Mouse (Mus musculus) hindbrain, embryonic 15.5 days (tissue): ENCODE measurements around the gene Sept4. TPM values are rescaled to one million over a fixed set of nuclear protein-coding genes. Genes with fewer than 3 reads are reported as not detected.

Experiments
- ATAC-seq: fragments of 200-750 bp; cut with Nextera tagmentation; 2 replicates; pipeline ENCODE4 v1.8.0; 2017; ENCODE audit warnings: low read depth, moderate number of reproducible peaks, moderate TSS enrichment; ENCODE audit not compliant: low FRiP score
- H3K27ac ChIP-seq: fragments of 300-500 bp; sonication (generic); replicated peaks from 2 replicates; pipeline ENCODE4 v1.5.1; 2015; ENCODE audit warnings: mild to moderate bottlenecking, inconsistent platforms
- H3K27me3 ChIP-seq: fragments of 300-500 bp; sonication (generic); 2 replicates; pipeline ENCODE4 v1.6.1; 2015; ENCODE audit warnings: control low read depth, inconsistent platforms
- H3K36me3 ChIP-seq: fragments of 300-500 bp; sonication (generic); 2 replicates; pipeline ENCODE4 v1.6.1; 2015; ENCODE audit warnings: control low read depth, inconsistent platforms
- H3K4me1 ChIP-seq: fragments of 300-500 bp; sonication (generic); replicated peaks from 2 replicates; pipeline ENCODE4 v1.6.1; 2015; ENCODE audit warnings: control low read depth, inconsistent platforms
- H3K4me2 ChIP-seq: fragments of 300-500 bp; sonication (generic); 2 replicates; pipeline ENCODE4 v1.6.1; 2015; ENCODE audit warnings: moderate library complexity, mild to moderate bottlenecking, inconsistent platforms
- H3K4me3 ChIP-seq: fragments of 300-500 bp; sonication (generic); 2 replicates; pipeline ENCODE4 v1.5.1; 2015; ENCODE audit warnings: mild to moderate bottlenecking, inconsistent platforms
- H3K9ac ChIP-seq: fragments of 300-500 bp; sonication (generic); 2 replicates; pipeline ENCODE4 v1.6.1; 2015; ENCODE audit warnings: inconsistent platforms
- H3K9me3 ChIP-seq: fragments of 300-500 bp; sonication (generic); 2 replicates; pipeline ENCODE4 v1.6.1; 2016; ENCODE audit warnings: control low read depth, inconsistent platforms
- WGBS: fragments of 180-500 bp; shearing (Covaris S2); methylation state at CpG from one replicate; pipeline ENCODE4 v1.1.7; 2015; 5-methylcytosine and 5-hydroxymethylcytosine counted together
- polyA plus RNA-seq: library from polyadenylated mRNA; unstranded; fragments of >200 nt; fragmentation: Nextera tagmentation; extraction: Ambion mirVana; gene quantifications from 2 replicates; pipeline ENCODE4 v1.2.1, GENCODE M21; 2015

Sept4 gene
- polyA plus RNA-seq, 1 experiment from 2014 or later = 32.2 TPM

DNA sequence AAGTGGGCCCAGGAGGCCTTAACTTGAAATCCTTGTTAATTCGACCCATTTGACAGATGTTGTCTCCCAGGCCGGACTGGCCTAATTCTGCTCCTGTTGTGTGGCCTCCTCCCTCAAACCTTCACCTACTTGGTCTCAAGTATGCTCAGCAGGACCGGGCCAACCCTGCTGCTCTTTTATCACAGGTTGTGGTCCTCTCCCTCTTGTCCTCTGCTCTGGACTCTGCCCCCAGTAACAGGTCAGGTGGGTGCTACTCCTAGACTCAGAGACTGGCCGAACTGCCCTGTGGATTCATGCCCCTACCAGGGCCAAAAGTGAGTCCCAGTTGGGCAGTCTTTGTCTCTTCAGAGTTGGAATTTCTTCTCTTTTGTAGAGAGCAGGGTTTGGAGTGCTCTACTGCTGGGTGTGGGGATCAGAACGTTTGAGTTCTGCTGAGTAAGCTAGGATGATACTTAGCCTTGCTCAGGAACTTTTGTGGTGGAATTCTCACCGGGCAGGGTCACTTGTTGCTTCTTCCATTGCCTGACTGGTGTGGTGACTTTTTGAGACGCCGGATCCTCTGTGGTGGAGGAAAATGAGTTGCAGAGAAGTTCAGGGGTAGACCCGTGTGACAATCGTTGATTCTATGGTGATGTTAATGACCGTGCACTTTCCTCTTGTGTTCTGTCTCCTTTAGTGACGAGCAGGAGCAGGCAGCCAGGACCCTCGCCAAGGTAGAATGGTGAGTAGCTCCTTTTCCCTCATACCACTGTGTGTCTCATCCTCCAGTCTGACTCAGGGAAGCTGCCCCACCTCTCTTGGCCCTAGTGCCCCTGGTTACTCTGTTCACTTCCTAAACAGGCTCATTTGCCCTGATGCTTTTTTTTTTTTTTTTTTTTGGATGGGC, 24.3 kb downstream of the Sept4 start:
- ATAC-seq = no peak
- Histone ChIP-seq H3K4me2 (peak overlapping the region; percentile 74), H3K27me3 (no peaks in the 10 kb centered on the region), H3K4me1 (peaks cover 68% of the 10 kb centered on the region), H3K9me3 (no peaks in the 10 kb centered on the region), H3K27ac (peak overlapping the region; percentile 93), H3K4me3 (peak overlapping the region; percentile 73), H3K9ac (peak overlapping the region; percentile 63), H3K36me3 (peaks cover 10% of the 10 kb centered on the region)
- 34% methylated on average over 13 of the region's 13 CpGs for WGBS

DNA sequence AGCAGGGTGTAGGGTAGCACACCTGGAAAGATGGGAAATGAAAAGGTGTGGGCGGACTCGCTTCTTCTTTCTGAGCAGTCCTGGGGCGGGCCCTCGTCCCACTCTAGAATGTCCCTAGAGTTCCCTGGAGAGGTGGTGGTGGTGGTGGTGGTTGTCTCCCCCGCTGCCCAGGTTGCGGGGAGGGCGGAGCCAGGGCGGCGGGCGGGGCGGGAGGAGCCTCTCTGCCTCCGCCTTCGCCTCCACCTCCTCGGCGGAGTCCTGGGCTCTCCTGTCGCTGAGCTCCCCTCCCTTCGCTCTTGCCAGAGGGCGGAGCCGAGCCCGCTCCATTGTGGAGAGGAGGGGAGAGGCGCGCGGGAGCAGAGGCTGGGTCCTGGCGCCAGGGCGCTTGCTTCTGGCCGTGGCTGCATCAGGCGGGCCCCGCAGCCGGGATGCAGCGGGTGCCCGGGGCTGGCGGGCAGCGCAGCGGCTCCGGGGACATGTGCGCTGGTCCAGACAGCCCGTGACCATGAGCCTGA, 26.7 kb downstream of the Sept4 start:
- H3K4me1 ChIP-seq = peaks cover 54% of the 10 kb centered on the region
- whole genome bisulfite sequencing = 2% methylated on average over 27 of the region's 37 CpGs
- H3K36me3 ChIP-seq = peaks cover 33% of the 10 kb centered on the region
- H3K27ac ChIP-seq = peak overlapping the region; percentile 90
- peak overlapping the region; percentile 97 for H3K9ac ChIP-seq
- H3K4me3 ChIP-seq = peak overlapping the region; percentile 85
- H3K27me3 ChIP-seq = no peaks in the 10 kb centered on the region
- ATAC-seq = peak; percentile 49
- H3K4me2 ChIP-seq = peak overlapping the region; percentile 79
- H3K9me3 ChIP-seq = no peaks in the 10 kb centered on the region

DNA sequence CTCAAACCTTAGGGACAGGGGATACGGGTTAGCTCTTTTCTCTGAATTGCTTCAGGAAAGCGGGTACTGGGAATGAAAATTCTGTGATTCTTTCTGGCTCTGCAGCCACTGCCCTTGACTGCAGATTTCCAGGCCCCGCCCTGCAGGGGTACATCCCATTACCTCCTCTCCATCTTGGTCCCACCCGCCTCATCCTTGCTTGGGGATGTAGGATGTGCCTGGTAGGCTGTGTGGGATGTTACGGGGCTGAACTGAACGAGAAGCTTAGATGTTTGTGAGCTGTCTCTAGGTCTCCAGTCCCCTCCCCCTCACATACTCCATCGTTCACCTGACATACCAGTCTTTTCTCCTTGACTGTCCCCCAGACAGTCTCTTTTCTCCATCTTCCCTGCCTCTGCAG, 27.3 kb downstream of the Sept4 start:
- Histone ChIP-seq H3K4me1 (peaks cover 49% of the 10 kb centered on the region), H3K4me2 (peak overlapping the region; percentile 79), H3K9ac (peak overlapping the region; percentile 97)

DNA sequence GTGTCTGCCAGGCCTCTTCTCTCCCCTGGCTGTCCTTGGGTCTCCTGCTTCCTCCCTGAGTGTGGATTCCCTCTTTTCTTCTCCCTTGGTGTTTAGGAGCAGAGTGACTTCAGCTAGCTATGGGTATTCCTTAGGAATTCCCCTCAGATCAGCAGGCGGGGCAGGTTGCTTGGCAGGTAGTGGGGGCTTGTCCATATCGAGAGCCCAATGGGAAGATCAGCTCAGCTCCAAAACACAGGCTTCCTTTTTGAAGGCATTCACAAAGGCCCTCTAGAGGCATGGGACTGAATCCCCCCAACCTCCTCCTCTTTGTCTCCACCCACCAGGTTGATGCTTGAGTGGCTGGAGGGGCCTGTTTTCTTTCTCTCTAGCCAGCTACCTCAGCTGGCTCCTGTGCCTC, 27.8 kb downstream of the Sept4 start:
- Histone ChIP-seq H3K9ac (peak overlapping the region; percentile 97), H3K36me3 (peaks cover 44% of the 10 kb centered on the region), H3K4me3 (peak overlapping the region; percentile 85), H3K27ac (peak overlapping the region; percentile 90), H3K27me3 (no peaks in the 10 kb centered on the region), H3K4me2 (peak overlapping the region; percentile 79), H3K9me3 (no peaks in the 10 kb centered on the region), H3K4me1 (peaks cover 49% of the 10 kb centered on the region)
- ATAC-seq = no peak
- 17% methylated on average over 2 of the region's 2 CpGs for WGBS

More for the DNA sequence above, 27.3 kb downstream of the Sept4 start:
- ATAC-seq = no peak
- Histone ChIP-seq H3K9me3 (no peaks in the 10 kb centered on the region), H3K4me3 (peak overlapping the region; percentile 85), H3K36me3 (peaks cover 39% of the 10 kb centered on the region), H3K27me3 (no peaks in the 10 kb centered on the region), H3K27ac (peak overlapping the region; percentile 90)
- 6% methylated on average over 7 of the region's 7 CpGs for WGBS

DNA sequence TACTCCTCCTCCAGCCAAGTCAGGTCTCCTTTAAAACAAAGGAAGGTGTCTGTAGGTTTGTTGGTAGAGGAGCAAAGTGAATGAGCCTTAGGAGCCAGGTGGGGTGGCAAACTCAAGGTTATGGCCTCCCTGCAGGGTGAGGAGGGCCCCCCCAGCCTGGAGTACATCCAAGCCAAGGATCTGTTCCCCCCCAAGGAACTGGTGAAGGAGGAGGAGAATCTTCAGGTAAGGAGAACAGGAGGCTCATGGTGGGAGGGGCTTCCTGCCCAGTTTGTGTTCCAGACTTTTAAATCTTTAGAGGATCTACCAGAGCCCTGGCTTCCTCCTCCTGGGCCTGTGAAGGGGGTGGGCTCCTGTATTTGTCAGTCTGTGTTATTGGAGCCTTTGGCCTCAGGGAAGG, 28.4 kb downstream of the Sept4 start:
- H3K4me1 ChIP-seq = peaks cover 49% of the 10 kb centered on the region

DNA sequence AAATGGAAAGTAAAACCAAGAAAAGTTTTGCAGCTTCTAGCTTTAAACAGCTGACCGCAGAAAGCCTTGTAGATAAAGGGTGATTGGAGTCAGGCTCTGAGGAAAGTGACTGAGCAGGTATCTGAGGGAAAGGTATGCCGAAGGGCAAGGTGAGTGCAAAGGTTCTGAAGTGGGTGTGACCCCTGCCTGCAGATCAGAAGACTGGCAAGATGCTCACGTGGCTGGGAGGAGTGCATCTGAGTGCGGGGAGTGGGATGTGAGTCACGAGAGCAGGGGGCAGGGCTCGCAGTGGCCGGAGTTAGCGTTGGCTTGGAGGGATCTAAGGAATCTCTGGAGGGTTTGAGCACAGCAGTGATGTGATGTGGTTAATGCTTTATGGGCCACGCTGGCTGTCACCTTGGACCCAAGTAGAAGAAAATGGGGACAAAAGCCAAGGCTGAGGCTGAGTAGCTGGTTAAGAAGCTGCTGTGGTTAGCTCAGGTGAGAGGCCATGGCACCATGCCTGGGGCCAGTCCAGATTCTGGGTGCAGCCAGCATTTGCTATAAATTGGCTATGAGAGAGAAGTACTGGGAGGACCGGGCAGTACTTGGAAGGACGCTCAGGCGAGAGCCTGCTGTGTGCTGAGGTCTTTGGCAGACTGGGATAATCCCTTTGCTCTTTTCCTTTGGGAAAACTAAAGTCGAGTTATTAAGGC, 30.8 kb downstream of the Sept4 start:
- Histone ChIP-seq H3K4me3 (no peak overlapping the region), H3K4me1 (peaks cover 27% of the 10 kb centered on the region), H3K36me3 (peaks cover 74% of the 10 kb centered on the region), H3K27me3 (no peaks in the 10 kb centered on the region), H3K9ac (no peak overlapping the region), H3K4me2 (no peak overlapping the region), H3K9me3 (no peaks in the 10 kb centered on the region), H3K27ac (no peak overlapping the region)
- WGBS = 92% methylated on average over 13 of the region's 13 CpGs
- no peak for ATAC-seq

More for the DNA sequence above, 28.4 kb downstream of the Sept4 start:
- peaks cover 49% of the 10 kb centered on the region for H3K36me3 ChIP-seq
- no peaks in the 10 kb centered on the region for H3K9me3 ChIP-seq
- H3K4me3 ChIP-seq = peak overlapping the region; percentile 85
- no peak for ATAC-seq
- H3K27me3 ChIP-seq = no peaks in the 10 kb centered on the region
- H3K9ac ChIP-seq = peak overlapping the region; percentile 97; the same call in 1 of the 2 replicates
- peak overlapping the region; percentile 79 for H3K4me2 ChIP-seq
- no peak overlapping the region for H3K27ac ChIP-seq

DNA sequence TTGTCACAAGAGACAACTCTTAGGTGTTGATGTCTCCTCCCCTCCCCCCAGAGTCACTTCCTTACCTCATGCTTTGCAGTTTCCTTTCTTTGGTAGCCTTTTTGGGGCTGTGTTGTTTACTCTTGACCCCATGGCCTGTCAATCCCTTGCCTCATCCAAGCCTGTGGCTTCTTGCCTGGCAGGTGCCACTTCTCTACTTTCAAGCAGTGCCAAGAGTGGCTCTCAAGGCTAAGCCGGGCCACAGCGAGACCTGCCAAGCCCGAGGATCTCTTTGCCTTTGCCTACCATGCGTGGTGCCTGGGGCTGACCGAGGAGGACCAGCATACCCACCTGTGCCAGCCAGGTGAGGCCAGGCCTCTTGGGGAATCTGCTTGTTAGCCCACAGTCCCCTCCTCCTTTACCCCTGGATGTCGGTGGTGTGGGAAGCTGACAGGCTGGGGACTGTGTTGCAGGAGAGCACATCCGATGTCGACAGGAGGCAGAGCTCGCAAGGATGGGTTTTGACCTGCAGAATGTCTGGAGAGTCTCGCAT, 31.7 kb downstream of the Sept4 start:
- Histone ChIP-seq H3K27me3 (no peaks in the 10 kb centered on the region), H3K27ac (no peak overlapping the region), H3K4me2 (no peak overlapping the region), H3K4me1 (peaks cover 18% of the 10 kb centered on the region), H3K4me3 (no peak overlapping the region), H3K9ac (no peak overlapping the region), H3K36me3 (peaks cover 83% of the 10 kb centered on the region), H3K9me3 (no peaks in the 10 kb centered on the region)
- ATAC-seq = no peak
- 95% methylated on average over 10 of the region's 10 CpGs for WGBS

DNA sequence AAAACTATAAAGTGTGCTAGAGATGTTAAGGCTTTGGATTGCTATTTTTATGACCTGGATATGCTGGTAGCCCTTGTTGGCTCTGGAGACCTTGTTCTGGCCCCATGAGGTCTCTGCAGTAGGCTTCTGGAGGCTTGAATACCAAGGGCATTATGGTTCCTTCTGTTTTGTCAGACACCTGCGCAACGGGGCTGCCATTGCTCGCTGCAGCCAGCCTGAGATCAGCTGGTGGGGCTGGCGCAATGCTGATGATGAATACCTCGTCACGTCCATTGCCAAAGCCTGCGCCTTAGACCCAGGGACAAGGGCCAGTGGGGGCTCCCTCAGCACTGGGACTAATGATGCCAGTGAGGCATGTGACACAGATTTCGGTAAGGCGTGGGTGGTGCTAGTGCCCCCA, 33.5 kb downstream of the Sept4 start:
- Histone ChIP-seq H3K4me3 (no peak overlapping the region), H3K4me1 (peaks cover 5% of the 10 kb centered on the region), H3K9me3 (no peaks in the 10 kb centered on the region), H3K36me3 (peaks cover 98% of the 10 kb centered on the region), H3K9ac (no peak overlapping the region), H3K4me2 (no peak overlapping the region), H3K27ac (no peak overlapping the region), H3K27me3 (no peaks in the 10 kb centered on the region)
- 89% methylated on average over 9 of the region's 9 CpGs for WGBS
- ATAC-seq = no peak

DNA sequence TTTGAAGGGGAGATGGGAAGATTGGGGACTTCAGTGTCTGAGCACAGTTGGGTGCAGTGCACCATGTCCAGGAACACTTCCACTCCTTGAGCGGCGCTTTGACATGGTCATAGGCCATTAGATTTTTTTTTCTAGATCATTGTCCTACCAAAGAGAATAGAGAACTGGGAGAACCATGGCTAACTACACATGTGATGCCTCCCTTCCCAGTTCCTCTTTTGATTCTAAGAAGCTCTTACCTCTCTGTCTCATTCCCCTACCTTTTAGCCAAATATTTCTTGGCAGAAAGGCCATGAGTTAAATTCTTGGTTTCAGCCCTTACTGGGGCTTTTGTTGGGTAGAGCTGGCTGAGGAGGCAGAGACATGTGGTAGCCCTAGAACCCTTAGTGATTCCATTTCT, 34.9 kb downstream of the Sept4 start:
- peaks cover 98% of the 10 kb centered on the region for H3K36me3 ChIP-seq
- WGBS = 95% methylated on average over 2 of the region's 2 CpGs
- no peak overlapping the region for H3K4me2 ChIP-seq
- H3K4me1 ChIP-seq = no peaks in the 10 kb centered on the region
- H3K27me3 ChIP-seq = no peaks in the 10 kb centered on the region
- H3K4me3 ChIP-seq = no peak overlapping the region
- H3K9ac ChIP-seq = no peak overlapping the region
- H3K9me3 ChIP-seq = no peaks in the 10 kb centered on the region
- H3K27ac ChIP-seq = no peak overlapping the region
- no peak for ATAC-seq

DNA sequence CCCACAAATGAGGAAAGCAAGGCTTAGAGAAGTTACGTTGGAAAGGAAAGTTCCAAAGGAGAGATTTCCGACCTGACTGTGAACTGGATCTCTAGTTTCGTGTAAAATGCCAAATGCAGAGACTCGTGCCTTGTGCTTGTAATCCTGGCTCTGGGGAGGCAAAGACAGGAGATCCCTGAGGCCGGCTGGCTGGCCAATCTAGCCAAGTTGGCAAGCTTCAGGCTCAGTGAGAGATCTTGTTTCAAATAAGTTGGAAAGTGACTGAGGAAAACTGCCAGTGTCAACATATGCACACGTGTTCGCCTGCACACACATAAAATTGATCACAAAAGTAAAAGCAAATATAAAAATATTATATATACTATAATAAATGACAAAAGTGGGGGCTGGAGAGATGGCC, 40.6 kb downstream of the Sept4 start:
- no peaks in the 10 kb centered on the region for H3K4me1 ChIP-seq
- no peak overlapping the region for H3K4me2 ChIP-seq
- no peaks in the 10 kb centered on the region for H3K9me3 ChIP-seq
- H3K27ac ChIP-seq = no peak overlapping the region
- 89% methylated on average over 7 of the region's 7 CpGs for WGBS
- H3K36me3 ChIP-seq = peaks cover 99% of the 10 kb centered on the region
- H3K4me3 ChIP-seq = no peak overlapping the region
- H3K27me3 ChIP-seq = no peaks in the 10 kb centered on the region
- ATAC-seq = no peak
- no peak overlapping the region for H3K9ac ChIP-seq

DNA sequence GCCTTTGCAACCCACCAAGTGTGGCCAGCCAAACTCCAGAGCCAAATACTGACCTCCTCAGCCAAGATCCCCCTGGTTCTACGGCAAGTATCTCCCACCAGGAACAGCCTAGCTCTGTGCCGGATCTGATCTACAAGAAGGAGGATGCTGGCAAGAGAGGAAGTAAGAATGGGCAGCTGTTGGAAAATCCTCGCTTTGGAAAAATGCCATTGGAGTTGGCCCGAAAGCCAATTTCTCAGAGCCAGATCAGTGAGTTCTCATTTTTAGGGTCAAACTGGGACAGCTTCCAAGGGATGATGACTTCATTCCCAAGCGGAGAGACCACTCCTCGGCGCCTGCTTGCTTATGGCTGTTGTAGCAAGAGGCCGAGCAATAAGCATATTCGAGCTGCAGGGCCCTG, 42.8 kb downstream of the Sept4 start:
- H3K9ac ChIP-seq = no peak overlapping the region
- no peak overlapping the region for H3K4me2 ChIP-seq
- H3K4me1 ChIP-seq = no peaks in the 10 kb centered on the region
- H3K9me3 ChIP-seq = no peaks in the 10 kb centered on the region
- 82% methylated on average over 9 of the region's 9 CpGs for WGBS
- no peaks in the 10 kb centered on the region for H3K27me3 ChIP-seq
- no peak for ATAC-seq
- H3K36me3 ChIP-seq = peaks cover 98% of the 10 kb centered on the region
- H3K27ac ChIP-seq = no peak overlapping the region
- H3K4me3 ChIP-seq = no peak overlapping the region

DNA sequence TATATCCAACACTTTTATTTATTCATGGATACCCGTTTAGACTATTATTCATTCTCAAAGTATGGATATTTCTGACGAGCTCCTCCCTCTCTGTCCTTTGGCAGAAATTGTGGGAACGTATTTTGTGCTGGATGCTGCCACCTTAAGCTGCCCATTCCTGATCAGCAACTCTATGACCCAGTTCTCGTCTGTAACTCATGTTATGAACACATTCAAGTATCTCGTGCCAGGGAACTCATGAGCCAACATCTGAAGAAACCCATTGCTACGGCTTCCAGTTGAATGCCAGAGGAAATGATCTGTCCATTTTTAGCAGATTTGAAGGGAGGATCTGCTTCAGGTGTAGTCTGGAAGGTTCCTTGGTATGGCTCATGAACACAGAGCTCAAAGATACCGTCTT, 45.3 kb downstream of the Sept4 start:
- Histone ChIP-seq H3K9me3 (no peaks in the 10 kb centered on the region), H3K4me1 (no peaks in the 10 kb centered on the region), H3K36me3 (peaks cover 98% of the 10 kb centered on the region), H3K9ac (no peak overlapping the region), H3K4me2 (no peak overlapping the region), H3K27me3 (no peaks in the 10 kb centered on the region), H3K27ac (no peak overlapping the region), H3K4me3 (no peak overlapping the region)
- ATAC-seq = no peak
- WGBS = 92% methylated on average over 7 of the region's 7 CpGs
